Mouse (Mus musculus) ZHBTc4 (cell line): Measurements from ENCODE around the gene Adam30.
"Not testable (repeated sequence)": the region's sequence is repeated elsewhere in the genome, so short reads cannot be mapped to it uniquely, and the experiment has no call there.

ENCODE experiments used
- DNase-seq: peaks from one replicate; pipeline ENCODE4 v3.0.0-alpha.2; 2011; ENCODE audit warnings: low read depth, low spot score

The Adam30 gene

GRCm38 (mm10) chr3:98160330-98160729 is at the start of gene Adam30:
TSS of gene Adam30 (plus strand) at chr3:98160630.
- no peak for DNase-seq

- no peak for DNase-seq
Measured at GRCm38 (mm10) chr3:98118252-98118651, 42.2 kb upstream of the Adam30 start.

GRCm38 (mm10) chr3:98119338-98119737 is 41.1 kb upstream of the Adam30 start:
- no peak for DNase-seq

- DNase-seq = no peak
Measured at GRCm38 (mm10) chr3:98120884-98121283, 39.5 kb upstream of the Adam30 start.

- DNase-seq = no peak
Measured at GRCm38 (mm10) chr3:98127775-98128174, 32.7 kb upstream of the Adam30 start.

GRCm38 (mm10) chr3:98128716-98129115 is 31.7 kb upstream of the Adam30 start:
- DNase-seq = no peak

GRCm38 (mm10) chr3:98132140-98132539 is 28.3 kb upstream of the Adam30 start:
- DNase-seq = not testable (repeated sequence)

- DNase-seq = no peak
Measured at GRCm38 (mm10) chr3:98132636-98133035, 27.8 kb upstream of the Adam30 start.

GRCm38 (mm10) chr3:98141456-98141855 is 19.0 kb upstream of the Adam30 start:
- no peak for DNase-seq

- DNase-seq = no peak
Measured at GRCm38 (mm10) chr3:98142862-98143261, 17.6 kb upstream of the Adam30 start.

- DNase-seq = no peak
Measured at GRCm38 (mm10) chr3:98145204-98145603, 15.2 kb upstream of the Adam30 start.

GRCm38 (mm10) chr3:98146471-98147410 is 13.7 kb upstream of the Adam30 start:
- peak; percentile 15 for DNase-seq

GRCm38 (mm10) chr3:98147706-98148105 is 12.7 kb upstream of the Adam30 start:
- no peak for DNase-seq

GRCm38 (mm10) chr3:98149881-98150280 is 10.5 kb upstream of the Adam30 start:
- no peak for DNase-seq

- DNase-seq = no peak
Measured at GRCm38 (mm10) chr3:98151016-98151415, 9.4 kb upstream of the Adam30 start.

GRCm38 (mm10) chr3:98153460-98153859 is 7.0 kb upstream of the Adam30 start:
- no peak for DNase-seq

- DNase-seq = no peak
Measured at GRCm38 (mm10) chr3:98156158-98156557, 4.3 kb upstream of the Adam30 start.

- no peak for DNase-seq
Measured at GRCm38 (mm10) chr3:98157073-98157472, 3.4 kb upstream of the Adam30 start.

- DNase-seq = no peak
Measured at GRCm38 (mm10) chr3:98157585-98157984, 2.8 kb upstream of the Adam30 start.

- no peak for DNase-seq
Measured at GRCm38 (mm10) chr3:98158646-98159045, 1.8 kb upstream of the Adam30 start.

- DNase-seq = no peak
Measured at GRCm38 (mm10) chr3:98159289-98159688, 1.1 kb upstream of the Adam30 start.

GRCm38 (mm10) chr3:98178340-98178739 is 17.9 kb downstream of the Adam30 start:
- no peak for DNase-seq

GRCm38 (mm10) chr3:98180805-98181204 is 20.4 kb downstream of the Adam30 start:
- peak; percentile 68 for DNase-seq
